Mouse (Mus musculus) limb, embryonic 12.5 days (tissue): ENCODE measurements around the gene Plxnc1. TPM values are rescaled to one million over a fixed set of nuclear protein-coding genes. Genes with fewer than 3 reads are reported as not detected.
A peak's percentile ranks its signal among the peaks of the same experiment; 100 is the strongest.

Source experiments
- ATAC-seq: fragments of 200-750 bp; cut with Nextera tagmentation; 2 replicates; pipeline ENCODE4 v1.8.0; 2017; ENCODE audit warnings: low read depth, moderate TSS enrichment; ENCODE audit not compliant: insufficient number of reproducible peaks, insufficient read depth, low FRiP score, low TSS enrichment
- H3K27ac ChIP-seq: fragments of 300-500 bp; sonication (generic); 2 replicates; pipeline ENCODE4 v1.5.1; 2016; ENCODE audit warnings: mild to moderate bottlenecking, moderate library complexity
- H3K27me3 ChIP-seq: fragments of 300-500 bp; sonication (generic); 2 replicates; pipeline ENCODE4 v1.6.1; 2016; ENCODE audit warnings: mild to moderate bottlenecking, moderate library complexity
- H3K36me3 ChIP-seq: fragments of 300-500 bp; sonication (generic); 2 replicates; pipeline ENCODE4 v1.6.1; 2016; ENCODE audit warnings: mild to moderate bottlenecking, moderate library complexity
- H3K4me1 ChIP-seq: fragments of 300-500 bp; sonication (generic); replicated peaks from 2 replicates; pipeline ENCODE4 v1.6.1; 2016
- H3K4me2 ChIP-seq: fragments of 300-500 bp; sonication (generic); 2 replicates; pipeline ENCODE4 v1.6.1; 2016; ENCODE audit warnings: mild to moderate bottlenecking, moderate library complexity
- H3K4me3 ChIP-seq: fragments of 300-500 bp; sonication (generic); replicated peaks from 2 replicates; pipeline ENCODE4 v1.5.1; 2016; ENCODE audit warnings: mild to moderate bottlenecking
- H3K9ac ChIP-seq: fragments of 300-500 bp; sonication (generic); replicated peaks from 2 replicates; pipeline ENCODE4 v1.6.1; 2016; ENCODE audit warnings: mild to moderate bottlenecking, moderate library complexity
- H3K9me3 ChIP-seq: fragments of 300-500 bp; sonication (generic); 2 replicates; pipeline ENCODE4 v1.6.1; 2016; ENCODE audit warnings: mild to moderate bottlenecking, moderate library complexity
- WGBS: fragments of 180-500 bp; shearing (Covaris S2); methylation state at CpG from one replicate; pipeline ENCODE4 v1.1.7; 2016; 5-methylcytosine and 5-hydroxymethylcytosine counted together
- polyA plus RNA-seq: library from polyadenylated mRNA; unstranded; fragments of >200 nt; fragmentation: Nextera tagmentation; extraction: Ambion mirVana; gene quantifications from 2 replicates; pipeline ENCODE4 v1.2.1, GENCODE M21; 2016

Plxnc1 gene
- polyA plus RNA-seq, 1 experiment from 2014 or later = 1.3 TPM

DNA sequence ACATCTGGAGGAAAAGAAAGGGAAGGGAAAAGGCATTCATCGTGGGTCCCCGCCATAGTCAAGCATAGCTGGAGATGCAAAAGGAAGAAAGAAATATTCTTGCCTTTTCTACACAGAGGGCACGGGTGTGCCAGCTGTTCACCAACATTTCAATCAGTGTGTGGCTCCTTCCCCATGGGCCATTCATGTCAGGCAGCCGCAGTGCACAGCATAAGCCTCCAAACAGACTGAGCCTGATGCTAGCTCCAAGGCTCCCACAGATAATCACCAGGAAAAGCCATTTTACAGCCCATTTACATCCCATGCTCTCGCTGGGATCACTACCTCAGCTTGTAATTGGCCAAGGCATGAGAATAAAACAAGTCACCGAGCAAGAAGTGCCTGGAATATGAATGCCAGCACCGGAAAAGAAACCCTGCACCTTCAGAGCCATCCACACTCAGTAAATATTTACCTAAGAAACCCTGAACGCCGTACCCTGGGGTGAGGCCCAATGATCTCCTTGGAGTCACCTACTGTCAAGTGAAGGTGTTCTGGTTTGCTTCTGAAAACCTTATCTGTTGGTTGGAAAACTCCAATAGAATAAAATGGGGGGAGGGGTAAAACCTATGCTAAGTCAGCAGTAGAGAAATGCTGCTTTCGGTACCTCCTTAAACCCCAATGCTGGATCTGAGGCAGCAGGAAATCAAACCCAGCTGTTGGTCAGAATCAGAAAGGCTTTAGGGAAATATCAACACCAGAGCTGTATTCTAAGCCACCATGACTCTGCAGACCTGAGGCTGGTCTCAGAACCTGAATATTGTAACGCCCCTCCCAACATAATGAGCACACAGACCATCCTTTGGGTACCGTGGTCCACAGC is 77.4 kb downstream of the Plxnc1 start:
- peak overlapping the region; percentile 31; the same call in 1 of the 2 replicates for H3K27ac ChIP-seq
- ATAC-seq = 0 out of 2 replicates have a peak, but pooled peaks have one; percentile 31

DNA sequence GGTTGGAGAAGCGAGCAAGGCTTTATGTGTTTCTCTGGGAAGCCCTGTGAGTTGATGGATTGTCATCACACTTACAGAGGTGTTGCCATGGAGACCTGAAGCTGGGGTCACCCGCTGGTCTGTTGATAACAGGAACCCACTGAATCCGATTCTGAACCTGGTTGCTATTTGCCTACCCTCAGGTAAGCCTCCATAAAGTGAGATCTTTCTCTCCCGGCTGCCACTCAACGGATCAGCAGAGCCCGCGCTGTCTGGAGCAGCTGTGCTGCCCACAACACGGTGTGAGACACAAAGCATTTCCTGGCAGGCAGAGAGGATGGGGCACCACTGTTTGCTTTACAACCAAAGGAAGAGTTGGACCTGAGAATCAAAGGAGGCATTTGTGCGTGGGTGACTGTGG is 79.4 kb downstream of the Plxnc1 start:
- Histone ChIP-seq H3K4me2 (no peak overlapping the region), H3K4me3 (no peak overlapping the region), H3K4me1 (peaks cover 26% of the 10 kb centered on the region), H3K9me3 (no peaks in the 10 kb centered on the region), H3K27ac (no peak overlapping the region), H3K27me3 (no peaks in the 10 kb centered on the region), H3K36me3 (no peaks in the 10 kb centered on the region), H3K9ac (no peak overlapping the region)
- ATAC-seq = no peak
- 44% methylated on average over 9 of the region's 9 CpGs for WGBS

More for the DNA sequence above, 77.4 kb downstream of the Plxnc1 start:
- H3K4me3 ChIP-seq = no peak overlapping the region
- H3K36me3 ChIP-seq = no peaks in the 10 kb centered on the region
- H3K27me3 ChIP-seq = no peaks in the 10 kb centered on the region
- peak overlapping the region; percentile 5; the same call in 1 of the 2 replicates for H3K4me2 ChIP-seq
- H3K4me1 ChIP-seq = peaks cover 26% of the 10 kb centered on the region
- no peaks in the 10 kb centered on the region; the same call in 1 of the 2 replicates for H3K9me3 ChIP-seq
- H3K9ac ChIP-seq = no peak overlapping the region
- 51% methylated on average over 12 of the region's 12 CpGs for WGBS

DNA sequence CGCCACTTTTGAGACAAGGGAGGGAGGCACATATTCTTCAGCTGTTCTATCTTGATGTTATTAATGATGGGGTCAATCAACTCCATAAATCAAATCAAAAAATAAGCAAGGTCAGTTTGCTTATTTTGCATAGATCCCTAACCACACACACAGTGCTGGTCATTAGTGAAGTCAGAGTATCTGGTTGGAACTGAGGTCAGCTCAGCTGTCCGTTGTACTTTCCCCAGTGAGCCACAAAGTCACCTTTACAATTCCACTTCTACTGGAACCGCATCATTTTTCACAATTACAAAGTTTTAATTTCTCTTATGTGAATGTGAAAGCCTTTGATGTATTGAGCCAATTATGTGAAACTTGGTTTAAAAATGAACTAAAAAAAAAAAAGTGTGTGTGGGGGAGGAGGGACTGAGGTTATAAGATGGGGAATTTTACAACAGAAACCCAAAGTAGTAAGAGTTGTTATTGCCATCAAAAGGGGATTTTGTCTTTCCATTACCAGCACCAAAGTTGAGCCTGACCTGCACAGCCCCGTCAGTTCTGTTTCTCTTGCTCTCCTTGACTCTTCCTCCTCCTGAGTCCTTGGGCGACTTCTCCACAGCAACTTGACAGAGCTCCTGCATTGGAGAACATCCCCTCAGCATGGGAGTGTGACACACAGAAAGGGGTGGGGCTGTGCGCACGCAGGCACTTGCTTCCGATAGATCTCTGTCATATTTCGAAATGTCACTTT is 80.3 kb downstream of the Plxnc1 start:
- ATAC-seq = no peak
- WGBS = 75% methylated on average over 9 of the region's 9 CpGs
- peaks cover 26% of the 10 kb centered on the region for H3K4me1 ChIP-seq
- no peak overlapping the region for H3K27ac ChIP-seq
- H3K9ac ChIP-seq = no peak overlapping the region
- H3K36me3 ChIP-seq = no peaks in the 10 kb centered on the region
- H3K9me3 ChIP-seq = no peaks in the 10 kb centered on the region
- no peak overlapping the region for H3K4me3 ChIP-seq
- no peaks in the 10 kb centered on the region for H3K27me3 ChIP-seq
- H3K4me2 ChIP-seq = no peak overlapping the region

DNA sequence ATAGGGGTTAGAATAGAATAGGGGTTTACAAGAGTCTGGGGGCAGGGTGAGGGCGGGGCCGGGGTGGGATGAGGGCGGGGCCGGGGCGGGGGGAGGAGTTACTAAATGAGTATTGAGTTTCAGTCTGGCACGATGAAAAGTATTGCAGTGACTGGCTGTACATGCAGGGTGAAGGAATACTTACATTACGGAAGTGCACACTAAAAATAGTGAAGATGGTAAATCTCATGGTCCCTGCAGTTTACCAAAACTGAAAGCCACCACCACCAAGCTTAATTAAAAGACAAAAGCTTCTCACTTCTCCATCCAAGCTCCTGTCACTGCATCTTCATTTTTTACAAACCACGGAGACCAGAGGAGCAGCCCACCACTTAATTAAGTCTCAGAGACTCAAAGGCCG is 81.4 kb downstream of the Plxnc1 start:
- no peak for ATAC-seq
- Histone ChIP-seq H3K27ac (no peak overlapping the region), H3K4me3 (no peak overlapping the region), H3K27me3 (no peaks in the 10 kb centered on the region), H3K9ac (no peak overlapping the region), H3K4me2 (no peak overlapping the region), H3K9me3 (no peaks in the 10 kb centered on the region), H3K4me1 (peaks cover 26% of the 10 kb centered on the region), H3K36me3 (no peaks in the 10 kb centered on the region)
- 73% methylated on average over 9 of the region's 9 CpGs for WGBS

DNA sequence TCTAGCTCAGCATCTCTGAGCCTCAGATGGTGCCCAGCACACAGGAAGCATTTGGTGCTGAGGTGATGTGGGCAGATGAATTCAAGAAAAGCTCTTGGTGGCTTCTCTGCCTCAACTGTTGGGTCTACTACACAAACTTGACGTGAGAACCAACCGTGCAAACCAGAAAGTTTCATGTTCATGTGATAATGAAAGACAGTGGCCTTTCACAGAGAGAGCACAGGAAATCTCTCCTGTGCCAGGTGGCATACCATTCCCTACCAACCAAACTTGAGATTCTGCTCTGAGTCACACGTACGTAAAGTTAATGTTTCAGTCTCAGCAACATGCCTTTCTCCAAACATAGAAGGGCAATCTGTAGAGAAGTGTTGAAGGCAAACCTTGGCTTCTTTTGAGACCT is 83.8 kb downstream of the Plxnc1 start:
- no peak for ATAC-seq

DNA sequence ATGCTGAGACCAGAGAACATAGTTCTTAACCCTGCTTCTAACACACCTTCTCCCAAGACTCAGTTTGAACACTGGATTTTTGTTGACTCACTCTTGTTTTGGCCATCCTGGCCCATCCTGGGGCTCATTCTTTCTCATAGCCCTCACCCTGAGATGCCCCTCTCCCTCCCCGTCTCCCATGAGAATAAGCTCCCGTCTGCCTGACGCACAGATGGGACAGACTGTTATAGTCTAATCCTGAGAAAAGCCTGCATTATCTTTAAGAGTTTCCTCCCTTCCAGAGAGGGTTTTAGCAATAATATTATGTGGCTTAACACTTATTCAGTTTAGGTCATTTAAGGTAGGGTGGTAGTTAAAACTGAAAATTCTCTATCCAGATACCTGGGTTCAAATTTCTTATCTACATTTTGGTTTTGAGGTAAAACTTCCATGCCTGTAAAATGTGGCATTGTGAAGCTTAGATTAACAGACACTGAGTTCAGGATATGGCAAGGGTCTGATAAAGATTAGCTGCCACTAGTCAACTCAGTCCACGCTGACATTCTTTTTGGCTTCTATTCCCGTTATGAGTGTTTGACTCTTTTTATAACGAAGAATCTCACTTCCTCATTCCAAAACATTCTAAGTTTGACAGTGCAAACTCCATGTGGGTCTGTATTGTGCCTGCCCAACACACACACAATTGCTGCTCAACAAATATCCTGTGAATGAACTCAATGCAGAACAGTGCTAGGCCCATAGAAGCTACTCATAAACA is 86.2 kb downstream of the Plxnc1 start:
- H3K9me3 ChIP-seq = no peaks in the 10 kb centered on the region
- H3K27me3 ChIP-seq = no peaks in the 10 kb centered on the region
- H3K9ac ChIP-seq = no peak overlapping the region
- H3K4me2 ChIP-seq = no peak overlapping the region
- no peak overlapping the region for H3K27ac ChIP-seq
- no peak overlapping the region for H3K4me3 ChIP-seq
- 87% methylated on average over 6 of the region's 6 CpGs for WGBS
- H3K36me3 ChIP-seq = no peaks in the 10 kb centered on the region
- ATAC-seq = no peak
- no peaks in the 10 kb centered on the region for H3K4me1 ChIP-seq

More for the DNA sequence above, 83.8 kb downstream of the Plxnc1 start:
- H3K27ac ChIP-seq = no peak overlapping the region
- WGBS = 94% methylated on average over 4 of the region's 4 CpGs
- H3K4me1 ChIP-seq = 0 out of 2 replicates have a peak, but pooled peaks cover 6% of the 10 kb centered on the region
- H3K4me3 ChIP-seq = no peak overlapping the region
- no peaks in the 10 kb centered on the region for H3K9me3 ChIP-seq
- no peak overlapping the region for H3K4me2 ChIP-seq
- H3K9ac ChIP-seq = no peak overlapping the region
- H3K36me3 ChIP-seq = no peaks in the 10 kb centered on the region
- no peaks in the 10 kb centered on the region for H3K27me3 ChIP-seq

DNA sequence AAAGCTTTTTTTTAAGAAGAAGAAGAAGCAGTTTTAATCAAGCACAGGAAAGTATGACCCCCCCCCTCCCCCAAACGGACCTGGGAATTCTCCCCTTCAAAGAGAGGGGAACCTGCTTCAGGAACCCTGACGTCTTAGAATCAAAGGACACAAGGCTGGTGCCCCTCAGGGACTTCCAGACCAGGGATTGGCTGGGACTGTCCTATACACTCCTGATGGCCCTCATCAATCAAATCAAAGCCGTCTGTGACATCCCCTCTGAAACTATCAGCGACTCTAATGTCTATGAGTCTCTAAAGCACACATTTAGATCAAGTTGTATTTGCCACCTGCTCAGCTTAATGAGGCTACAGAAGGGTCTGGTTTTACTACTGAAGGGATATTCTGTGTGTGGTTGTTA is 94.1 kb downstream of the Plxnc1 start:
- H3K4me3 ChIP-seq = no peak overlapping the region
- H3K4me1 ChIP-seq = no peaks in the 10 kb centered on the region
- H3K36me3 ChIP-seq = no peaks in the 10 kb centered on the region
- H3K27me3 ChIP-seq = peaks cover 4% of the 10 kb centered on the region; the same call in 1 of the 2 replicates
- no peak overlapping the region for H3K27ac ChIP-seq
- no peak overlapping the region for H3K9ac ChIP-seq
- 14% methylated on average over 4 of the region's 4 CpGs for WGBS
- no peaks in the 10 kb centered on the region for H3K9me3 ChIP-seq
- no peak for ATAC-seq
- H3K4me2 ChIP-seq = no peak overlapping the region

DNA sequence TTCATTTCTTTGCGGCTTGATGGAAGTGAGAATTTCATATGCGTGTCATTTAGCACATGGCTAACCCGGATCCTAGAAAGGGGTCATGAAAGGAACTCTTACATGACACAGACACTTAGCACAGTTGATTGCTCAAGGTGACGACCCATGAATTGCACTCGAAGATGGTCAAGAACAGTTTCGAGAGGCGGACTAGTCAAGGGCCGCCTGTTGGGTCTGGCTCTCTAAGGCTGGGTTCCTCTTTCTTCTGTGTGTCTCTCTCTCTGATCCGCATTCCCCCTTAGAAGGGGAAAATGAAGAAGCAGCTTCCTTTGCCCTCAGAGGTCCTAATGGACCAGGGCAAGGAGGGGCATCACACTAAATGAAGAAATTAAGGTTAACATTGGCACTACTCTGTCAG is 94.7 kb downstream of the Plxnc1 start:
- ATAC-seq = no peak

DNA sequence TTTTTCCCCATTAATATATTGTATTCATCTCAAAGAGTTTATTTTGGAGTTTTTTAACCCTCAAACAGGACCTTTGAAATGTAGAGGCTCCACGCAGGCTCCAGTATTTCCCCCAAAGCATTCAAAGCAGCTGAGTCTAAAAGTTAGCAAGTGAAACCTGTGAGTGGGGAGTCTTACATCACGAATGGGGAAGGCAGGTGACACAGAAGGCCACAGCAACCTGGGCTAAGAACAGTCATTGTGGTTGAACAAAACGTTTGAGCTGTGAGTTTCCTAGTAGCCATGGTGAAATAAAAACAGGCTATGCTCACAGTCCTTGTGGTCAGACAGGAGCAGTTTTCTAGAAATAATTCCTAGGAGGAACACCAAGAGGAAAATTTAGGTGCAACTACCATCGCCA is 95.3 kb downstream of the Plxnc1 start:
- no peak for ATAC-seq
- H3K4me3 ChIP-seq = no peak overlapping the region

More for the DNA sequence above, 94.7 kb downstream of the Plxnc1 start:
- Histone ChIP-seq H3K4me2 (no peak overlapping the region), H3K9me3 (no peaks in the 10 kb centered on the region), H3K27me3 (peaks cover 4% of the 10 kb centered on the region; the same call in 1 of the 2 replicates), H3K4me1 (no peaks in the 10 kb centered on the region), H3K27ac (no peak overlapping the region), H3K4me3 (no peak overlapping the region), H3K9ac (no peak overlapping the region), H3K36me3 (no peaks in the 10 kb centered on the region)
- WGBS = 89% methylated on average over 9 of the region's 9 CpGs

DNA sequence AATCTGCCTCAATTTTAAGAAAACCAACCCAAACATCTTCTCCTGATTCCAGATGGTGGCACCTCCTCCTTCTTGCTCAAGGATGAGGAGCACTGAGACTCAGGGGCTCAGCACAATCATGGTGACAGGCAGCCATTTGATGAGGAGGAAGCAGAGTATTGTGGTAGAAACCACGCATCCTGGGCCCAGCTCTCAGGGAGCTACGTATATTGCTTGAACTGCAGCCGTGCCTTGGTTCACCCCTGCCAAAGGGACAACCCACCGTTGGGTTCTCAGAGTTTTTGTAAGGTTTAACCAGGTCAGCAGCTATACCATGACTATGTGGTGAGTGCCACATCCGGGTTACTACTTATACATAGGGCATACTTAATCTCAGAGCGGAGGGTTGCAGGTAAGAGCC is 96.3 kb downstream of the Plxnc1 start:
- Histone ChIP-seq H3K36me3 (no peaks in the 10 kb centered on the region), H3K4me1 (no peaks in the 10 kb centered on the region), H3K27ac (no peak overlapping the region), H3K4me3 (no peak overlapping the region), H3K4me2 (no peak overlapping the region), H3K27me3 (peaks cover 7% of the 10 kb centered on the region; the same call in 1 of the 2 replicates), H3K9me3 (no peaks in the 10 kb centered on the region), H3K9ac (no peak overlapping the region)
- no peak for ATAC-seq
- WGBS = 91% methylated on average over 6 of the region's 6 CpGs

More for the DNA sequence above, 95.3 kb downstream of the Plxnc1 start:
- WGBS = 83% methylated on average over 4 of the region's 4 CpGs
- Histone ChIP-seq H3K27me3 (peaks cover 7% of the 10 kb centered on the region; the same call in 1 of the 2 replicates), H3K36me3 (no peaks in the 10 kb centered on the region), H3K27ac (no peak overlapping the region), H3K9me3 (no peaks in the 10 kb centered on the region), H3K4me1 (no peaks in the 10 kb centered on the region), H3K9ac (no peak overlapping the region), H3K4me2 (no peak overlapping the region)
